Mouse (Mus musculus): Measurements from ENCODE around the gene Axin1. TPM values are rescaled to one million over a fixed set of nuclear protein-coding genes. Genes with fewer than 3 reads are reported as not detected.

The Axin1 gene
- total RNA-seq, 2 experiments from 2014 or later = 26.2 to 160 TPM

DNA sequence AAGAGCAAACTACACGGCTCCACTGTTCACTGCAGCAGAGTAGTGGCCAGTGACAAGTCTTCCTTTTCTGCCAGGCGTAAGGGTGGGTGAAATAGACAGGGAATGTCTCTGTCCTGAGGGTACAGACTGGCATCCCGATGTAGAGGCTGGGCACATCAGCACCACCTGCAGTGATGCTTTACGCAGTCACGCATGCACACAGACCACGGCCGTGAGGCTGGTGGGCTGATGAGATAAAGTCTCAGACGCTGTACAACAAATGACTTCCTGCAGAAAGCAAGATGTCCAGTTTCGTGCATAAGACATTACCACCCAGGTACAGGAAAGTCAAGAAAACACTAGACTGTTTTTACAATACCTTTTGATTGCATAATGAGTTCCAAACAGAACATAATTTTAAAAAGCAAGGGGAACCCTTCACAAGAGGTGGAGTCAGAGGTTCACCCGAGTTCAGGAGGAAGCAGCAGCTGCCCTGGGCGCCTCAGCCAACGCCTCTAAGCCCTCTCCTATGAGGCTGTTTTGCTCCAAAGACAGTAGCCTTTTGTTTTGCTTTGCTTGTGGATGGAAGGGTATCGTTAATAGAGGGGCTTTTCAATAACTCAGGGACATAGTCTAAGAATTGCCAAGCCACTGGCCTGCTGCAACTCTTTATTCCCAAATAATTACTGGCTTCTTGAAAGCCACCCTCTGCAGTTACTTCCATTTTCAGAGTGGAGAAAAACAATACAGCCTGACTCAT, 96.8 kb downstream of the Axin1 start:
- ATAC-seq (replicated peaks; ENCODE audit: poor library complexity) = peak; percentile 37; the same call in 1 of the 2 replicates

- peak; percentile 65 for ATAC-seq (replicated peaks; ENCODE audit: poor library complexity)
Observed at GRCm38 (mm10) chr17:26237667-26238066, 99.2 kb downstream of the Axin1 start.

DNA sequence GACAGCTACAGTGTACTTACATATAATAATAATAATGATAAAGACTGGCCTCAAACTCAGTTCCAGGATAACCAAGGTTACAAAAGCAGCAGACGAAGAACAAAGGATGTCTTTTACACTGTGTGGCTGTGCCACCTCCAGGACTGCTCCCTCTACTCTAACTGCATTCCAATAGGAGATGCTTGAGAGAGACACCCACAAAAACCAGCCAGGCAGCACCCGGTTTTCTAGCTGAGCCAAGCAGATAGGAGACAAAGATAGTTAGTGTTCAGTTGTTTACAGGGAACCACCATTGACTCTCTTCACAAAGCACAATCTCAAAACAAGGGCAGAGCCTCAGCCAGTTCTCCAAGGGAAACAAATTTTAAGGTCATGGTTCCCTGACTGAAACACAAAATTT, 101.1 kb downstream of the Axin1 start:
- ATAC-seq (replicated peaks; ENCODE audit: poor library complexity) = no peak

- 0 out of 2 replicates have a peak, but pooled peaks have one; percentile 13 for ATAC-seq (replicated peaks; ENCODE audit: poor library complexity)
Observed at GRCm38 (mm10) chr17:26240120-26240790, 101.8 kb downstream of the Axin1 start.

DNA sequence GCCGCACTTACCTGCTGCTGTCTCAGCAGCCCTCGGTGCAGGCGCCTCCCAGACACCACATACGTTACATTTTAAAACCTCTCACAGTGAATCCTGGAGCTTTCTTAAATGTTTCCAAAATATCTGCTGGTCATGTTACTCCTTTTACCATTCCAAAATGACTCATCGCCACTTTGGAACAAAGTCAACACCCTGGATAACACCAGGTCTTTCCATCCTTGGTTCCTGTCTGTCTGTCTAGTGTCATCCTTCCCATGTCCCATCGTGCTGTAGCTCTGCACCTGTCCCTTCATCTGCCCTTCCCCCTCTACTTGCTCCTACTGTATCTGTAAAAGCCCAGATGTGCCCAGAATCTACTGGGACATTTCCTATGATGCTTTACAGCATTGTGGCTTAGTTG, 102.5 kb downstream of the Axin1 start:
- ATAC-seq (replicated peaks; ENCODE audit: poor library complexity) = no peak

DNA sequence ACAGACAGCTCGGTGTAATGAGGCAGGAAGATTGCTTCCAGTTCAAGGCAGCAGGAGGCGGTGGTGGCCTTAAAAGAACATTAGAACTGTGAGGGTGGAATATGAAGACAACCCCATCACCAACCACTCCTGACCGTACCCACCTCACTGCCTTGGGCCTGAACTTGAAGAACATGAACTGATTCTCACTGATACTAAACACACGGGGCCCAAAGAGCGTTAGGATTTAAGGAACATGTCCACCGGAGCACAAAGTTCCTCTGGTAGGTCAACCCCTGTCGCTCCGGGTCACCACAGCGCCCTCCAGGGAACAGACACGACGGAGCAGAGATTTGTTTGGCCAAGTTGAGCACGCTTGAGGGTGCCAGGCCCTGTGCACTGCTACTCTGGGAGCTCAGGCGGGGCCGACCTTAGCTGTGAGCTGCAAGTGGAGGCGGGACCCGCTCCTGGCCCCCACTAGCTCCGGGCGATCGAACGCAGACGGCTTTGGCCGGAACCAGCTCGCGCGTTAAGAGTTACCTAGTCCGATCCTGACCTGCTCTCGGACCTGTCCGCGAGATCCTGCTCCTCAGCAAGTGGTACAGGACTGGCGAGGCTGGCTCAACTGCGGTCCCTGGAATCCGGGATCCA, 105.1 kb downstream of the Axin1 start:
- ATAC-seq (replicated peaks; ENCODE audit: poor library complexity) = peak; percentile 55

DNA sequence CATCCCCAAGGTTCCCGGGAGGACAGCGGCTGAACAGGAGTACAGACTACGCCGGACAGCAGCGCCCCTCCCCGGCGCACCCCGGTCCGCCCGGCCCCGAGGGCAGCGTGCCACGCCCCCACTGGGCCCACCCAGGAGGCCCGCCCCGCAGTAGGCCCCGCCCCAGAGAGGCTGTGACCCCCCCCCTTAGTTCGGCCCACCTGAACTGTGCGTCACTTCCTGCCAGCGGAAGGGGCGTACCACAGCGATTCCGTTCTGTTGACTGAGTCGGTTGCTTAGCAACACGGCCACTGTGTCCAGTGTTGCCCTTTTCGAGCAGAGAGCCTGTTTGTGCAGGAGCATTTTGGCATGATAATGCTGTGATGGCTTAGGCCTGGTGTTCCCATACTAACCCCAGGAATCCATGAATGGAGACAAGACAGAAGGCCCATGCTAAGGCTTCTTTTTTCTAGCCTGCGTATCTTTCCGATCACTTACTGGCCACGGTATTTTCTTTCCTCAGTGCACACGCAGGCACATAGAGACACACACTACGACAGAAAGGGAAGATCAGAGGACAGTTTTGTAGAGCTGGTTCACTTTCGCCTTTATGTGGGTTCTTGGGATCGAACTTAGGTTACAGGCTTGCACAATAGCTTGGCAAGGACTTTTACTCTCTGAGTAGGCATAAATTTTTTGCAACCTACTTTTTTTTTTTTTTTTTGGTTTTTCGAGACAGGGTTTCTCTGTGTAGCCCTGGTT, 105.8 kb downstream of the Axin1 start, which contains the start of gene Fam234a:
Gene Fam234a (minus strand): TSS at position 142 of the 741 bp plus-strand sequence.
- peak; percentile 90 for ATAC-seq (replicated peaks; ENCODE audit: poor library complexity)

Other genes starting within 250 kb of the Axin1 start
- 7.9 and 8.5 TPM in 2 replicates for gene Rab40c, start 219.0 kb upstream of the Axin1 start, total RNA-seq (2015)
- gene Rab40c, start 219.0 kb upstream of the Axin1 start, total RNA-seq (2017) = 10.4 and 12.0 TPM in 2 replicates
- 53.3 and 56.3 TPM in 2 replicates for gene Pigq, start 193.8 kb upstream of the Axin1 start, total RNA-seq (2015)
- 41.6 and 41.8 TPM in 2 replicates for gene Pigq, start 193.8 kb upstream of the Axin1 start, total RNA-seq (2017)
- gene Nhlrc4, start 193.7 kb upstream of the Axin1 start, total RNA-seq (2015) = not detected in 2 replicates
- not detected in 2 replicates for gene Nhlrc4, start 193.7 kb upstream of the Axin1 start, total RNA-seq (2017)
- not detected in 2 replicates for gene A930017K11Rik, start 186.1 kb upstream of the Axin1 start, total RNA-seq (2015)
- gene A930017K11Rik, start 186.1 kb upstream of the Axin1 start, total RNA-seq (2017) = not detected in 2 replicates
- gene Capn15, start 152.9 kb upstream of the Axin1 start, total RNA-seq (2015) = 8.6 and 11.2 TPM in 2 replicates
- gene Capn15, start 152.9 kb upstream of the Axin1 start, total RNA-seq (2017) = 2.4 and 3.3 TPM in 2 replicates
- gene Rab11fip3, start 69.1 kb upstream of the Axin1 start, total RNA-seq (2015) = 0.69 and 1.6 TPM in 2 replicates
- gene Rab11fip3, start 69.1 kb upstream of the Axin1 start, total RNA-seq (2017) = 0.83 and 1.9 TPM in 2 replicates
- gene Decr2, start 48.4 kb upstream of the Axin1 start, total RNA-seq (2015) = 2.9 and 5.3 TPM in 2 replicates
- 10.1 and 11.7 TPM in 2 replicates for gene Decr2, start 48.4 kb upstream of the Axin1 start, total RNA-seq (2017)
- gene Nme4, start 43.1 kb upstream of the Axin1 start, total RNA-seq (2015) = 46.5 and 47.1 TPM in 2 replicates
- gene Nme4, start 43.1 kb upstream of the Axin1 start, total RNA-seq (2017) = 42.7 and 45.4 TPM in 2 replicates
- 7.2 and 7.4 TPM in 2 replicates for gene Tmem8, start 25.4 kb upstream of the Axin1 start, total RNA-seq (2015)
- 4.9 and 8.6 TPM in 2 replicates for gene Tmem8, start 25.4 kb upstream of the Axin1 start, total RNA-seq (2017)
- 73.3 and 84.4 TPM in 2 replicates for gene Mrpl28, start 15.2 kb upstream of the Axin1 start, total RNA-seq (2015)
- gene Mrpl28, start 15.2 kb upstream of the Axin1 start, total RNA-seq (2017) = 40.7 and 46.4 TPM in 2 replicates
- 0.42 and 2.4 TPM in 2 replicates for gene Pdia2, start 60.4 kb downstream of the Axin1 start, total RNA-seq (2015)
- gene Pdia2, start 60.4 kb downstream of the Axin1 start, total RNA-seq (2017) = 3.6 and 3.9 TPM in 2 replicates
- gene Rgs11, start 64.3 kb downstream of the Axin1 start, total RNA-seq (2015) = 0.42 TPM in 1 of 2 replicates, not detected in the other
- 0.33 TPM in 1 of 2 replicates, not detected in the other for gene Rgs11, start 64.3 kb downstream of the Axin1 start, total RNA-seq (2017)
- gene Arhgdig, start 69.1 kb downstream of the Axin1 start, total RNA-seq (2015) = 0.44 and 0.74 TPM in 2 replicates
- gene Arhgdig, start 69.1 kb downstream of the Axin1 start, total RNA-seq (2017) = 0.96 TPM in 1 of 2 replicates, not detected in the other
- gene Fam234a, start 105.6 kb downstream of the Axin1 start, total RNA-seq (2015) = 5.1 and 5.5 TPM in 2 replicates
- 4.6 and 6.4 TPM in 2 replicates for gene Fam234a, start 105.6 kb downstream of the Axin1 start, total RNA-seq (2017)
- 68.1 and 69.9 TPM in 2 replicates for gene Luc7l, start 114.2 kb downstream of the Axin1 start, total RNA-seq (2015)
- gene Luc7l, start 114.2 kb downstream of the Axin1 start, total RNA-seq (2017) = 100 and 126 TPM in 2 replicates